In genomic region chr4:103113402-103113801, GRCm38 (mm10) we compare ENCODE assay signal across 9 mouse cellular contexts. TPM values are rescaled to one million over a fixed set of nuclear protein-coding genes. Genes with fewer than 3 reads are reported as not detected.
DNase-seq lines count a peak whose midpoint lies in the region; ATAC-seq and TF ChIP-seq lines count a peak whose summit lies in the region.
"Had no signal": no experiment of that assay in that cellular context is flagged by ENCODE, and none has a peak within 500 bp of the region (broad histone marks: within the 10 kb centered on the region; RNA-seq: fewer than 3 reads in every experiment).

No protein-coding gene starts in this region.

- no peak for TF ChIP-seq POLR2A in embryonic fibroblast, embryonic 13.5 days (IDR thresholded peaks at IDR 0.05; ENCODE audit: low read depth, low read length)

- ATAC-seq in liver, embryonic 13.5 days (ENCODE audit: low read depth) = no peak

- peak overlapping the region; percentile 92 for H3K4me3 ChIP-seq in gastrocnemius, adult 2 months
- peak overlapping the region; percentile 99 for H3K4me3 ChIP-seq in embryonic fibroblast, embryonic 13.5 days (ENCODE audit: insufficient read depth, low read length)
- peak overlapping the region; percentile 93 for H3K4me3 ChIP-seq in liver, embryonic 13.5 days (replicated peaks)

- H3K27ac ChIP-seq in gastrocnemius, adult 2 months = peak overlapping the region; percentile 94; the same call in 1 of the 2 replicates
- H3K27ac ChIP-seq in embryonic fibroblast, embryonic 13.5 days (ENCODE audit: insufficient read depth, low read length) = peak overlapping the region; percentile 63
- peak overlapping the region; percentile 98; the same call in 1 of the 2 replicates for H3K27ac ChIP-seq in liver, embryonic 13.5 days

- intact Hi-C loops in gastrocnemius, adult 2 months (cut with DNase I) = loop anchor here (2.0 kb wide), 1 partner anchor 101 kb away; the partner anchor contains the start of gene Slc35d1
- intact Hi-C loops in gastrocnemius, postnatal 36 days (cut with DNase I) = loop anchor here (5.0 kb wide), 1 partner anchor 104 kb away; the partner anchor contains the start of gene Slc35d1

- no peaks in the 10 kb centered on the region for H3K9me3 ChIP-seq in liver, embryonic 13.5 days (replicated peaks)

- no peak for TF ChIP-seq CTCF in gastrocnemius, adult 2 months (IDR thresholded peaks at IDR 0.05)
- TF ChIP-seq CTCF in embryonic fibroblast, embryonic 13.5 days (IDR thresholded peaks at IDR 0.05; ENCODE audit: borderline replicate concordance, insufficient read depth, low read length) = no peak

- H3K4me2 ChIP-seq in liver, embryonic 13.5 days = peak overlapping the region; percentile 89

- H3K27me3 ChIP-seq in liver, embryonic 13.5 days = no peaks in the 10 kb centered on the region
- H3K27me3 ChIP-seq: Patski had no signal

- H3K9ac ChIP-seq in liver, embryonic 13.5 days = peak overlapping the region; percentile 91

- WGBS in liver, embryonic 13.5 days (ENCODE audit: insufficient replicate concordance) = 8% methylated on average over 11 of the region's 11 CpGs

- DNase-seq in gastrocnemius, adult 2 months = no peak
- DNase-seq in gastrocnemius, postnatal 36 days = no peak
- DNase-seq in 416B (ENCODE audit: low read depth) = peak; percentile 21
- DNase-seq in liver, embryonic 13.5 days = no peak
- DNase-seq in thymus, postnatal 36 days = peak; percentile 23 to 37
- no peak for DNase-seq in left cerebral cortex, adult 11 months (ENCODE audit: low spot score)
- no peak for DNase-seq in right cerebral cortex, adult 2 months (ENCODE audit: low spot score in 2 of 2)

- peaks cover 9% of the 10 kb centered on the region for H3K4me1 ChIP-seq in embryonic fibroblast, embryonic 13.5 days (ENCODE audit: control insufficient read depth, insufficient read depth, low read length)
- peaks cover 28% of the 10 kb centered on the region for H3K4me1 ChIP-seq in liver, embryonic 13.5 days (replicated peaks)

- H3K36me3 ChIP-seq in liver, embryonic 13.5 days = peaks cover 5% of the 10 kb centered on the region; the same call in 1 of the 2 replicates

RNA-seq across cellular contexts. Expression of gene Mier1, which starts 0.8 kb away (rescaled TPM):
- 10 to 100 TPM; 20.0 to 21.4 TPM for total RNA-seq in gastrocnemius, adult 2 months (2021)
- 10 to 100 TPM; 15.6 to 20.1 TPM for total RNA-seq in gastrocnemius, postnatal 36 days (2021)
- polyA plus RNA-seq in embryonic fibroblast, embryonic 13.5 days (2011; ENCODE audit: insufficient read length, low read depth, missing spikeins) = 55.0 and 70.0 TPM in 2 replicates
- 32.2 and 40.9 TPM in 2 replicates for polyA plus RNA-seq in liver, embryonic 13.5 days (2015; fragmentation: Nextera tagmentation; extraction: Ambion mirVana)

RNA-seq across cellular contexts. Expression of gene Wdr78, which starts 1.0 kb away (rescaled TPM):
- under 1 TPM; 0.36 to 0.56 TPM for total RNA-seq in gastrocnemius, adult 2 months (2021)
- under 1 TPM; 0.44 to 0.87 TPM for total RNA-seq in gastrocnemius, postnatal 36 days (2021)
- 2.8 and 4.3 TPM in 2 replicates for polyA plus RNA-seq in embryonic fibroblast, embryonic 13.5 days (2011; ENCODE audit: insufficient read length, low read depth, missing spikeins)
- 0.52 and 0.61 TPM in 2 replicates for polyA plus RNA-seq in liver, embryonic 13.5 days (2015; fragmentation: Nextera tagmentation; extraction: Ambion mirVana)

Comparison
In these comparisons a context has a peak if more than half of its experiments do, and no peak if none do; other contexts are left out.
1. DNase-seq: peak in 416B (single experiment) and thymus, postnatal 36 days (2 of 2); none in gastrocnemius, adult 2 months (single experiment), gastrocnemius, postnatal 36 days (0 of 2), liver, embryonic 13.5 days (single experiment), left cerebral cortex, adult 11 months (single experiment) and right cerebral cortex, adult 2 months (0 of 2).
2. Peak in every context shown above with its lines, with median percentiles within 50 percentile points of each other: H3K27ac ChIP-seq and H3K4me3 ChIP-seq.